Mouse (Mus musculus) heart, embryonic 13.5 days (tissue): ENCODE data around the gene Ift57. TPM values are rescaled to one million over a fixed set of nuclear protein-coding genes. Genes with fewer than 3 reads are reported as not detected.
A peak's percentile ranks its signal among the peaks of the same experiment; 100 is the strongest.

Experiments used
- ATAC-seq: fragments of 200-750 bp; cut with Nextera tagmentation; 2 replicates; pipeline ENCODE4 v1.8.0; 2017; ENCODE audit warnings: moderate TSS enrichment; ENCODE audit not compliant: insufficient number of reproducible peaks, low FRiP score, low TSS enrichment; ENCODE audit errors: extremely low read depth
- H3K27ac ChIP-seq: fragments of 300-500 bp; sonication (generic); replicated peaks from 2 replicates; pipeline ENCODE4 v1.5.1; 2015; ENCODE audit warnings: moderate library complexity, mild to moderate bottlenecking, inconsistent platforms
- H3K27me3 ChIP-seq: fragments of 300-500 bp; sonication (generic); replicated peaks from 2 replicates; pipeline ENCODE4 v1.6.1; 2015; ENCODE audit warnings: mild to moderate bottlenecking, inconsistent platforms
- H3K36me3 ChIP-seq: fragments of 300-500 bp; sonication (generic); 2 replicates; pipeline ENCODE4 v1.6.1; 2015; ENCODE audit warnings: mild to moderate bottlenecking, inconsistent platforms
- H3K4me1 ChIP-seq: fragments of 300-500 bp; sonication (generic); 2 replicates; pipeline ENCODE4 v1.6.1; 2015; ENCODE audit warnings: inconsistent platforms
- H3K4me2 ChIP-seq: fragments of 300-500 bp; sonication (generic); 2 replicates; pipeline ENCODE4 v1.6.1; 2015; ENCODE audit warnings: inconsistent platforms, mild to moderate bottlenecking, moderate library complexity
- H3K4me3 ChIP-seq: fragments of 300-500 bp; sonication (generic); 2 replicates; pipeline ENCODE4 v1.5.1; 2015; ENCODE audit warnings: moderate library complexity, mild to moderate bottlenecking, inconsistent platforms
- H3K9ac ChIP-seq: fragments of 300-500 bp; sonication (generic); 2 replicates; pipeline ENCODE4 v1.6.1; 2015; ENCODE audit warnings: inconsistent platforms, mild to moderate bottlenecking, moderate library complexity
- H3K9me3 ChIP-seq: fragments of 300-500 bp; sonication (generic); 2 replicates; pipeline ENCODE4 v1.6.1; 2016; ENCODE audit warnings: inconsistent platforms
- WGBS: fragments of 180-500 bp; shearing (Covaris S2); methylation state at CpG from one replicate; pipeline ENCODE4 v1.1.7; 2015; ENCODE audit warnings: mixed read lengths; 5-methylcytosine and 5-hydroxymethylcytosine counted together
- polyA plus RNA-seq: library from polyadenylated mRNA; unstranded; fragments of >200 nt; fragmentation: Nextera tagmentation; extraction: Ambion mirVana; gene quantifications from 2 replicates; pipeline ENCODE4 v1.2.1, GENCODE M21; 2015

The Ift57 gene
- polyA plus RNA-seq, 1 experiment from 2014 or later: 16.0 TPM

DNA sequence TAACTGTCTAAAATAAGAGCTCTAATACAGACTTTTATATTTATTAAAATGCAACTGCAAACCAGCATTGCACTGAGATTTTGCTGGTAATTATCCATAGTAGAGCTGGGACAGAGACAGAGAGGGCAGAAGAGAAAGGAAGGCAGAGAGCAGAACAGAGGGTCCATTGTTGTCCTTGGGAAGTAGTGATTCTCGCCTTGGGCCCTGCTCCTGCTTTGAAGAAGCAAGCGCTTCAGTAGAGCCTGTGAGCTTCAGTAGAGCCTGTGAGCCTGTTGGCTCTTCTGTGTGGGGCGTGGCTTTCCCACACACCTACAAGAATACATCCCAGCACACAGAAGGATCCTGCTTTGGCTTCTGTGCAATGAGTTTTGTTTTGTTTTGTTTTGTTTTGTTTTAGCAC is 54.3 kb downstream of the Ift57 start:
- no peak overlapping the region for H3K27ac ChIP-seq
- no peak overlapping the region for H3K4me2 ChIP-seq
- H3K9me3 ChIP-seq: no peaks in the 10 kb centered on the region
- WGBS: 43% methylated on average over 3 of the region's 3 CpGs
- no peak overlapping the region for H3K9ac ChIP-seq
- no peak for ATAC-seq
- H3K4me3 ChIP-seq: no peak overlapping the region
- peaks cover 3% of the 10 kb centered on the region; the same call in 1 of the 2 replicates for H3K4me1 ChIP-seq
- H3K27me3 ChIP-seq: no peaks in the 10 kb centered on the region
- H3K36me3 ChIP-seq: no peaks in the 10 kb centered on the region

DNA sequence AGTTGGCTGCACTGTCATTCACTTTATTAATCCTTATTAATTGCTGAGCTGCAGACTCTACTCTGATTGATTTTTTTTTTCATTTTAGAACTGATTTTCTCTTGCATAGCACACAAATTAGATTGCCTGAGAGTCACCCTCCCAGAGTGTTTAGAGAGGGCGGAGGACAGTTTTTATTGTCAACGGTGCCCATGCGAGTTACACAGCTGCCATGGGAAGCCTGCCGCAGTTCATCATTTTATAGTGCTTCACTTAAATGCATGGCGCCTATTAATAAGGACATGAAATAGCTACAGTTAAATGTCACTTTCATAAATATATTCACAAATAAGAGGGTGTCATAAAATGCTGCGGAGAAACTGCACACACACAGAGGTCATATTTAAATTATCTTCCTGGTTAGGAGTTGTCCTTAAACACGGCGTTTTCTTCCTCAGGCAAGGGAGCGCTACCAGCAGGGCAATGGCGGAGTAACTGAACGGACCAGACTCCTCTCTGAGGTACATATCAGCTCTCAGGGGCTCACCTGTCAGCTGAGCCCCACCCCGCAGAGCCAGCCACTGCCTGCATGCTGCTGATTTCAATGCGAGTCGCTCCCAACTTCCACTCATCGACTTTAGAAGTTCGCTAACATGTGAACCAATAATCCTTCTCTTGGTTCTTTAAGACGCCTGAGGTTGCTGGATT is 61.6 kb downstream of the Ift57 start:
- Histone ChIP-seq H3K27ac (no peak overlapping the region), H3K36me3 (no peaks in the 10 kb centered on the region), H3K9me3 (no peaks in the 10 kb centered on the region), H3K9ac (no peak overlapping the region), H3K27me3 (no peaks in the 10 kb centered on the region), H3K4me1 (peaks cover 16% of the 10 kb centered on the region), H3K4me3 (peak overlapping the region; percentile 29), H3K4me2 (peak overlapping the region; percentile 58)
- no peak for ATAC-seq
- WGBS: 58% methylated on average over 17 of the region's 17 CpGs

DNA sequence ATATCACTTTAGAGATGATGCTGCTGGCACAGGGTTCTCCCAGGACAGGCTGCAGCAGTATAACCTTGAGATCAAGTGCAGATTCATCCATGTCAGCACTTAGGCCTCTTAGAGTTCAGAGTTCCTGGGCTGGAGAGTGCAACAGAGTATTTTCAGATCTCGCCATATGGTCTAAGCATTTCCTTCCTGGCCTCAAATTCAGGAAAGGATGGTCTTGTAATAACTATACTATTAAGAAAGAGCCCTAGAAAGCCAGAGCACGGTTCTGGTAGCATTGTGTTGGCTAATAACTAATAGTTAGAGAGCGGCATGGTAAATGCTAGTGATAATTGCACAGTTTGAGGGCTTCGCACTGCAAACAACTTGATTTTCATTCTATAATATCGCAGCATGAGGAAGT is 62.9 kb downstream of the Ift57 start:
- 77% methylated on average over 5 of the region's 5 CpGs for WGBS

DNA sequence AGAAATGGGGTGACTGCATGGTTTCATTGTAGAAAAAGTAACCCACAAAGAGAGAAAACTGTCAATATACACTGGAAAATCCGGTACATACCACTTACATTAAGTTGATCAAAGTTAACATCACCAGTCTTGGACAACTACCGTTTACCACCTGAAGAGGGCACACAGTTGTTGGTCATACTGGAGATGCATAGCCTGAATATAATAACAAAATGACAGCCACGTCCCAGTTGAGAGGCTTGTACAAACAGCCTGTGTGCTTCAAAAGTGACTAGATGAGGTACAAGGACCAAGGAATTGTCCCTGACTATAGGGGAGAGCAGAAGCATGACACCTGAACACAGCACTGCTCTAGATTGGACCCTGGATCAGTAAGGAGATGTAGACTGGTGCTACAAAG is 67.3 kb downstream of the Ift57 start:
- H3K4me2 ChIP-seq: no peak overlapping the region
- no peak overlapping the region for H3K27ac ChIP-seq
- WGBS: 56% methylated on average over 3 of the region's 3 CpGs
- no peak overlapping the region for H3K4me3 ChIP-seq
- H3K9me3 ChIP-seq: no peaks in the 10 kb centered on the region
- H3K9ac ChIP-seq: no peak overlapping the region
- H3K4me1 ChIP-seq: peaks cover 12% of the 10 kb centered on the region
- no peaks in the 10 kb centered on the region for H3K36me3 ChIP-seq
- H3K27me3 ChIP-seq: no peaks in the 10 kb centered on the region
- no peak for ATAC-seq

More for the DNA sequence above, 62.9 kb downstream of the Ift57 start:
- H3K9ac ChIP-seq: no peak overlapping the region
- H3K4me1 ChIP-seq: peaks cover 16% of the 10 kb centered on the region
- H3K9me3 ChIP-seq: no peaks in the 10 kb centered on the region
- no peak for ATAC-seq
- H3K27ac ChIP-seq: no peak overlapping the region
- no peak overlapping the region for H3K4me3 ChIP-seq
- no peak overlapping the region for H3K4me2 ChIP-seq
- H3K36me3 ChIP-seq: no peaks in the 10 kb centered on the region
- H3K27me3 ChIP-seq: no peaks in the 10 kb centered on the region

DNA sequence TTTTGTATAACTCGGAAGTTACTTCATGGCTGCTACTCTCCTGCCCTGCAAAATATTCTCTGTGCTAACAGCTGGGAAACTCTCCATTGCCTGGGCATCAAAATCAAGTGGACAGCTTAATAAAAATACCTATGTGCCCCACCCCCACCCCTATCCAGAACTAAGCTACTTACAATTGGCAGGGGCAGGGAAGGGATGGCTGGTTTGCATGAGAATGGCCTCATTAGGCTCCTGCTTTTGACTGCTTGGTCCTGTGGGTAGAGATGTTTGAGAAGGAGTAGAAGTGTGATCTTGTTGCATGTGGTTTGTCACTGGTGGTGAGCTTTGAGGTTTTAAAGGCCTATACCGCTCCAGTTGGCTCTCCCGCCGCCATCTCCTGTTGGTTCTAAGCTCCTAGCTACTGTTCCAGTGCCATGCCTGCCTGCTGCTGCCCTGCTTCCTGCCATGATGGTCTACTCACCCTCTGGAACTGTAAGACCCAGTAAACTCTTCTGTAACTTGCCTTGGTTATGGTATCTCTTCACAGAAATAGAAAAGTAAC is 69.5 kb downstream of the Ift57 start:
- Histone ChIP-seq H3K36me3 (no peaks in the 10 kb centered on the region), H3K4me3 (no peak overlapping the region)
- 88% methylated on average over 4 of the region's 4 CpGs for WGBS

DNA sequence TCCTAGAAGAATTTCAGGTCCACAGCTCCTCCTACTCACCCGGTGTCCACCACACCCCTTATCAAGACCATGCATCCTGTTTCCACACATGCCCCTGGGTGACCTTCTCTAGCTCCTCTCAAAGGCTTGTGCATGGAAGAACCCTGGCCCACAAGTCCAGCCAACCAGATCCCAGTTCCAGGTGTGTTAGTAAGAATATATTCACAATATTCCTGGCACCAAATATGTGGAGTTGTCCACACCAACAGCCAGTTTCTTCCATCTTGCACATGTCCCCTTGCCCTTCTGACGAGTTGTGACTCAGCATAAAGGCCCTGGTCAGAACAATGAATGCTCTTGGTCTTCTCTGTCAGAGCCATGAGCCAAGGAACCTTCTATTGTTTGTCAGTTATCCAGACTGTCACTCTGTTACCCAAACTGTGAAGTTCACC is 70.8 kb downstream of the Ift57 start:
- no peaks in the 10 kb centered on the region for H3K9me3 ChIP-seq
- WGBS: 57% methylated on average over 2 of the region's 2 CpGs
- ATAC-seq: no peak; the same call in 1 of the 2 replicates
- H3K27ac ChIP-seq: no peak overlapping the region
- H3K36me3 ChIP-seq: no peaks in the 10 kb centered on the region
- H3K4me3 ChIP-seq: no peak overlapping the region
- H3K4me2 ChIP-seq: no peak overlapping the region
- H3K4me1 ChIP-seq: peaks cover 12% of the 10 kb centered on the region; the same call in 1 of the 2 replicates
- H3K9ac ChIP-seq: no peak overlapping the region
- H3K27me3 ChIP-seq: no peaks in the 10 kb centered on the region

More for the DNA sequence above, 69.5 kb downstream of the Ift57 start:
- no peaks in the 10 kb centered on the region for H3K27me3 ChIP-seq
- H3K4me1 ChIP-seq: peaks cover 12% of the 10 kb centered on the region; the same call in 1 of the 2 replicates
- no peaks in the 10 kb centered on the region for H3K9me3 ChIP-seq
- no peak for ATAC-seq
- no peak overlapping the region for H3K27ac ChIP-seq
- H3K4me2 ChIP-seq: no peak overlapping the region
- H3K9ac ChIP-seq: no peak overlapping the region

DNA sequence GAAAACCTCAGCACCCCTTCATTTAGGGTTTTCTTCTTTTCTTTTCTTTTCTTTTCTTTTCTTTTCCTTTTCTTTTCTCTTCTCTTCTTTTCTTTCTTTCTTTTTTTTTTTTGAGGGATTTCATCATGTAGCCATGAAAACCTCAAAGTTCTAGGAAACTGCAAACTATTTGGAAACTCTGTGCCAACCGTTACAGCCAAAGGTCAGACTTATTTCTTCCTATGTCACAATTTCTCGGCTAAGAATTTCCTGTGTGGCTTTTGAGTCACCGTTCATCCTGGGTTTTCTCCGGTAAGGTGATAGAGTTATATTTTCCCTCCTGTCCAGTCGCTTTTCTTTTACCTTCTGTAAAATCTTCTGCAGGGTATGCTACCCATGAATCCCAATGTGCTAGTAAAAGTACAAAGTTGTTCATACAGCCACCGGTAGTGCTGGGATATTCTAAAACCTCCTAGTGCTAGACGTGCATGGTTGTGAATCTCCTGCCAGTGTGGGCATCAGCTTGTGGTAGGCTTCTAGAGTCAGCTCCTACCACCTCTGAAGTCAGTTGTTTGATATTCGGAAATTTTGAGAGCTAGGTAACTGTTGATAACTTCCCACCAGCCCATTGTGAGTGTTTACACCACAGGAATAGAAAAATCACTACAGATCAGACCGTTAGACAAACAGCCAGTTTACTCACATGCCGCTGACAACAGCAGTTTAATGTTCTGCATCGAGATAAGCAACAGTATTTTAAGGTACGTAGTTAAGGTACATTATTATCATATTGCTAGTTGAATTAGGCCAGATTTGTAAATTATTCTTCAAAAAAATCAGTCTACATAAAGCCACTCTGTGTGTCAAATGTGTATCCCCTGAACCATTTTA is 71.5 kb downstream of the Ift57 start:
- WGBS: 83% methylated on average over 12 of the region's 12 CpGs

DNA sequence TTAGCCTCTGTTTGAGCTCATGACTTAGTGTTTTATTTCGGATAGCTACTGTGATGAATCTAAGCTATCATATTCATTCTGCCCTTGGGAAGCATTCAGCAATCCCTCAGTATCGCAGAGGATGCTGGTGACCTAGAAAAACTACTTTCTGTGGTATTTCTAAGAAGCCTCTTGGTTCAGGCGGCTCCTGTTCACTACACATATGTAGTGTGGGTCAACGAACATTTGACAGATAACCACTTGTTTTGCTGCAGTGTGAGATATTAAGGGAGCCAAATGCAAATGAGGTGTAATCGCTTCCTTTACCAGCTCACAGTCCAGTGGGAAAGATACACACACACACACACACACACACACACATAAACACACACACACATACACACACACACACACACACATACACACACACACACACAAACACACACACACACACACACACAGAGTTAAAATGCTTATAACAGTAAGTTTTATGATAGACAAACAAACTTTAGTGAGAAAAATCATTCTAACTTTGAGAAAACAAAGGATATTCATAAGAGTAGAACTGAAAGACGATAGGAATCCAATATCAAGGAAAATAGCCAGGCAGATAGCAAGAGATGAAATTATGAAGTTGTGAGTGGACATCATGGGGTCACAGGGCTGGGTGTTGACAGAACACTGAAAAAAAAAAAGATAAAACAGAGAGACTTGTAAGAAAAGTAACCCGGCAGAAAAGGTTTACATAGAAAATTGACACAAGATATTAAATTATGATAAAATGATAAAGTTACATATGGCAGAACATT is 72.8 kb downstream of the Ift57 start:
- H3K4me2 ChIP-seq: no peak overlapping the region
- peaks cover 12% of the 10 kb centered on the region; the same call in 1 of the 2 replicates for H3K4me1 ChIP-seq
- H3K4me3 ChIP-seq: no peak overlapping the region
- no peaks in the 10 kb centered on the region for H3K36me3 ChIP-seq
- H3K9me3 ChIP-seq: no peaks in the 10 kb centered on the region
- H3K9ac ChIP-seq: no peak overlapping the region
- 68% methylated on average over 7 of the region's 7 CpGs for WGBS
- ATAC-seq: no peak
- H3K27ac ChIP-seq: no peak overlapping the region
- no peaks in the 10 kb centered on the region for H3K27me3 ChIP-seq

More for the DNA sequence above, 71.5 kb downstream of the Ift57 start:
- ATAC-seq: no peak
- Histone ChIP-seq H3K4me1 (peaks cover 12% of the 10 kb centered on the region; the same call in 1 of the 2 replicates), H3K4me3 (no peak overlapping the region), H3K4me2 (no peak overlapping the region), H3K27ac (no peak overlapping the region), H3K27me3 (no peaks in the 10 kb centered on the region), H3K9me3 (no peaks in the 10 kb centered on the region), H3K9ac (no peak overlapping the region), H3K36me3 (no peaks in the 10 kb centered on the region)

DNA sequence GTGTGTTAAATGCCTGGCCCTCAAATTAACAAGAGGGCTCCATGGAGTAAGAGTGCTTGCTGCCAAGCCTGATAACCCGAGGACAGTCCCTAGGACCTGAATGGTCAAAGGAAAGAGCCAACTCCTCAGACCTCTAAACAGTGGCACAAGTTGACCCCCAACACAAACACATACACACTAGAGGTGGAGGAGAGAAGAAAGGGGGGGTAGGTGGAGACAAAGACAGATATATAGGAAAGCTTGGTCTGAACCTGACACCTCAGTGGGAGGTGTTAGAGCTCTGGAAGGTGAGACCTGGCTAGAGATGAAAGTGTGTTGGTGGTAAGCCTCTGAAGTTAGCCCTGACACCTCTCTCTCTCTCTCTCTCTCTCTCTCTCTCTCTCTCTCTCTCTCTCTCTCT is 73.5 kb downstream of the Ift57 start:
- Histone ChIP-seq H3K36me3 (no peaks in the 10 kb centered on the region), H3K9ac (no peak overlapping the region), H3K4me2 (no peak overlapping the region), H3K9me3 (no peaks in the 10 kb centered on the region), H3K27me3 (no peaks in the 10 kb centered on the region), H3K27ac (no peak overlapping the region), H3K4me1 (peaks cover 12% of the 10 kb centered on the region; the same call in 1 of the 2 replicates), H3K4me3 (no peak overlapping the region)
- 32% methylated on average over 1 of the region's 1 CpGs for WGBS
- no peak for ATAC-seq

DNA sequence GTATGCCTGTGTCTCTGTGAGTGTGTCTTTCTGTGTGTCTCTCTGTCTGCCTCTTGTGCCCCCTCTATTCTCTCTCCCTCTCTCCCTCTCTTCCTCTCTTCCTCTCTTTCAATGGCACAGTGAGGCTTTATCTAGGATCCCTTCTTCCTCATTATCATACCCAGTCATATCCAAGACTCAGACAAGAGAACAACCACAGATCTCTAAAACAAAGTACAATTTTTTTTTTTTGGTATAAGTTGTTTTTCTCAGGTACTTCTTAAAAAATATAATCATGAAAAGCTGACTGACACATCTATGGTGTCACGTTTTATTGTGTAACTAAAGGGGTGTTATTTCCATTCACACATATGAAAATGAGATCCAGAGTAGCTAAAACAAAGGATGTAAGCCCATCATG is 74.0 kb downstream of the Ift57 start:
- Histone ChIP-seq H3K36me3 (no peaks in the 10 kb centered on the region), H3K4me2 (no peak overlapping the region), H3K27me3 (no peaks in the 10 kb centered on the region), H3K27ac (no peak overlapping the region), H3K9ac (no peak overlapping the region), H3K9me3 (no peaks in the 10 kb centered on the region), H3K4me3 (no peak overlapping the region), H3K4me1 (peaks cover 12% of the 10 kb centered on the region; the same call in 1 of the 2 replicates)
- no peak for ATAC-seq
- 82% methylated on average over 1 of the region's 1 CpGs for WGBS
